Mouse (Mus musculus) limb, embryonic 11.5 days (tissue): Measurements from ENCODE around the gene Gm49661. TPM values are rescaled to one million over a fixed set of nuclear protein-coding genes. Genes with fewer than 3 reads are reported as not detected.
A peak's percentile ranks its signal among the peaks of the same experiment; 100 is the strongest.

ENCODE experiments used
- ATAC-seq: fragments of 200-750 bp; cut with Nextera tagmentation; 2 replicates; pipeline ENCODE4 v1.8.0; 2017; ENCODE audit warnings: low read depth; ENCODE audit not compliant: insufficient number of reproducible peaks, low FRiP score, low TSS enrichment
- DNase-seq: peaks from one replicate; pipeline ENCODE4 v3.0.0-alpha.2; 2015; ENCODE audit warnings: low spot score
- H3K27ac ChIP-seq: fragments of 300-500 bp; sonication (generic); replicated peaks from 2 replicates; pipeline ENCODE4 v1.5.1; 2014; ENCODE audit warnings: low read depth, mild to moderate bottlenecking, low read length
- H3K27me3 ChIP-seq: fragments of 300-500 bp; sonication (generic); 2 replicates; pipeline ENCODE4 v1.6.1; 2014; ENCODE audit warnings: mild to moderate bottlenecking, low read length, mixed read lengths; ENCODE audit not compliant: control insufficient read depth, insufficient read depth
- H3K36me3 ChIP-seq: fragments of 300-500 bp; sonication (generic); 2 replicates; pipeline ENCODE4 v1.6.1; 2014; ENCODE audit warnings: mild to moderate bottlenecking, low read length, moderate library complexity, mixed read lengths; ENCODE audit not compliant: control insufficient read depth, insufficient read depth
- H3K4me1 ChIP-seq: fragments of 300-500 bp; sonication (generic); 2 replicates; pipeline ENCODE4 v1.6.1; 2014; ENCODE audit warnings: low read length, mixed read lengths; ENCODE audit not compliant: control insufficient read depth, insufficient read depth
- H3K4me2 ChIP-seq: fragments of 300-500 bp; sonication (generic); 2 replicates; pipeline ENCODE4 v1.6.1; 2014; ENCODE audit warnings: low read depth, mild to moderate bottlenecking, moderate library complexity; ENCODE audit not compliant: severe bottlenecking
- H3K4me3 ChIP-seq: fragments of 300-500 bp; sonication (generic); 2 replicates; pipeline ENCODE4 v1.5.1; 2014; ENCODE audit warnings: low read depth, low read length
- H3K9ac ChIP-seq: fragments of 300-500 bp; sonication (generic); 2 replicates; pipeline ENCODE4 v1.6.1; 2014; ENCODE audit warnings: mild to moderate bottlenecking, low read length
- H3K9me3 ChIP-seq: fragments of 300-500 bp; sonication (generic); 2 replicates; pipeline ENCODE4 v1.6.1; 2016; ENCODE audit warnings: low read length; ENCODE audit not compliant: control insufficient read depth
- WGBS: fragments of 180-500 bp; shearing (Covaris S2); extraction: QIAGEN DNeasy Blood & Tissue Kit; methylation state at CpG from one replicate; pipeline ENCODE4 v1.1.7; 2014; 5-methylcytosine and 5-hydroxymethylcytosine counted together
- polyA plus RNA-seq: library from polyadenylated mRNA; unstranded; fragments of >200 nt; fragmentation: Nextera tagmentation; extraction: Ambion mirVana; gene quantifications from 2 replicates; pipeline ENCODE4 v1.2.1, GENCODE M21; 2014

Gm49661 gene
- polyA plus RNA-seq, 1 experiment from 2014 or later = not detected

- peaks cover 23% of the 10 kb centered on the region for H3K4me1 ChIP-seq
- peak overlapping the region; percentile 89 for H3K4me2 ChIP-seq
- peak overlapping the region; percentile 43; the same call in 1 of the 2 replicates for H3K27ac ChIP-seq
- DNase-seq (peak; percentile 95), ATAC-seq (peak; percentile 78)
- under 1% methylated on average over 41 of the region's 41 CpGs for WGBS
- H3K9me3 ChIP-seq = no peaks in the 10 kb centered on the region
- peak overlapping the region; percentile 59 for H3K4me3 ChIP-seq
- no peaks in the 10 kb centered on the region; the same call in 1 of the 2 replicates for H3K36me3 ChIP-seq
- H3K9ac ChIP-seq = peak overlapping the region; percentile 64
- H3K27me3 ChIP-seq = no peaks in the 10 kb centered on the region
These were observed 3.4 kb downstream of the Gm49661 start for GRCm38 (mm10) chr8:84965731-84966291.

DNA sequence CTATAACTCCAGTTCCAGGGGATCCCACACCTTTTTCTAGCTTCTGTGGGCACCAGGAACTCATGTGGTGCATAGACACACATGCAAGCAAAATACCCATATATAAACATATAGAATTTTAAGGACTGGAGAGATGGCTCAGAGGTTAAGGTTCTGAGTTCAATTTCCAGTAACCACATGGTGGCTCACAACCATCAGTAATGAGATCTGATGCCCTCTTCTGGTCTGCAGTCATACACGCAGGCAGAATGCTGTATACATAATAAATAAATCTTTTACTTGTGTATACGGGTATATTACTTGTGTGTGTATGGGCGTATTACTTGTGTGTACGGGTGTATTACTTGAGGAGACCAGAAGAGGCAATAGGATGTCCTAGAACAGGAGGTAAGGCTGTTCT is 5.3 kb downstream of the Gm49661 start:
- H3K36me3 ChIP-seq = no peaks in the 10 kb centered on the region; the same call in 1 of the 2 replicates
- no peak overlapping the region for H3K4me2 ChIP-seq
- H3K27me3 ChIP-seq = no peaks in the 10 kb centered on the region
- DNase-seq (no peak), ATAC-seq (no peak)
- no peak overlapping the region for H3K4me3 ChIP-seq
- H3K27ac ChIP-seq = no peak overlapping the region
- no peak overlapping the region for H3K9ac ChIP-seq
- H3K4me1 ChIP-seq = peaks cover 16% of the 10 kb centered on the region
- no peaks in the 10 kb centered on the region for H3K9me3 ChIP-seq
- 92% methylated on average over 4 of the region's 4 CpGs for whole genome bisulfite sequencing

DNA sequence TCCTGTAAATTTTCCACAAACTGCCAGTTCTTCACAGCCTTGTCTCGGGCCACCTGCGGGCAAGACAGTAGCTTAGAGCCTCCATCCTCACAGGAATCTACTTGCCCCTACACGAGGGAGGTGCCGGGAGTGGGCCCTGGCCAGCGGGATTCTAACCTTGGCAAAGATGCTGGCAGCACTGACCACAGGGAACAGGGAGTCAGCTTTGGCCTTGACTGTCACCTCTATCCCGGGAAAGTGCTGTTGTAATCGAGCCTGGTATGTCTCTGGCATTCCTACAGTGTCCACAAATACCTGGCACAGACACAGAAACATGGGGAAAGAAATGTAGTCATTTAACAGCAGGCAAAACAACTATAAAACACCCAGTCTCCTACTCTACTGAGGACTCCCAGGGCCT is 9.4 kb downstream of the Gm49661 start:
- Histone ChIP-seq H3K4me3 (no peak overlapping the region), H3K9me3 (no peaks in the 10 kb centered on the region), H3K4me1 (peaks cover under 1% of the 10 kb centered on the region), H3K36me3 (peaks cover 5% of the 10 kb centered on the region; the same call in 1 of the 2 replicates), H3K27ac (no peak overlapping the region), H3K4me2 (no peak overlapping the region), H3K9ac (no peak overlapping the region), H3K27me3 (no peaks in the 10 kb centered on the region)
- DNase-seq (no peak), ATAC-seq (no peak)
- WGBS = 91% methylated on average over 7 of the region's 7 CpGs

DNA sequence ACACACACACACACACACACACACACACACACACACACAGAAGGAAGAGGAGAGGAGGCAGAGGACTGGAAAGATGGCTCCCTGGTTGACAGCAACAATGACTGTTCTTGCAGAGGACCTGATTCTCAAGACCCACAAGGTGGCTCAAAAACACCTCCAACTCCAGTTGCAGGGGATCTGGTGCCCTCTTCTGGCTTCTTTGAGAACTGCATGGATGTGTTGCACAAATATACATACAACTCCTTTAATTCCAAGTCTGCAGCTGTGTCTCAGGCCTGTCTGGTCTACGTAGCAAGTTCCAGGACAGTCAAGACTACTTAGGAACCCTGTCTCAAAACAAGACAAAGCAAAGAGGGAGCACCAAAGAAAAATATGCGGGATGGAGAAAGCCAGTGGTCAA is 12.5 kb downstream of the Gm49661 start:
- Histone ChIP-seq H3K27ac (no peak overlapping the region), H3K9ac (no peak overlapping the region), H3K4me2 (no peak overlapping the region), H3K9me3 (no peaks in the 10 kb centered on the region), H3K4me1 (no peaks in the 10 kb centered on the region), H3K36me3 (peaks cover 5% of the 10 kb centered on the region; the same call in 1 of the 2 replicates), H3K4me3 (no peak overlapping the region), H3K27me3 (no peaks in the 10 kb centered on the region)
- ATAC-seq (no peak), DNase-seq (peak; percentile 88)
- 46% methylated on average over 2 of the region's 2 CpGs for WGBS

- ATAC-seq (no peak), DNase-seq (no peak)
- Histone ChIP-seq H3K4me2 (no peak overlapping the region), H3K4me1 (no peaks in the 10 kb centered on the region), H3K4me3 (no peak overlapping the region), H3K27ac (no peak overlapping the region), H3K27me3 (peaks cover 10% of the 10 kb centered on the region; the same call in 1 of the 2 replicates), H3K9me3 (no peaks in the 10 kb centered on the region), H3K36me3 (peaks cover 3% of the 10 kb centered on the region; the same call in 1 of the 2 replicates), H3K9ac (no peak overlapping the region)
- 8% methylated on average over 18 of the region's 18 CpGs for WGBS
These were observed 16.5 kb downstream of the Gm49661 start for GRCm38 (mm10) chr8:84952612-84953255.

DNA sequence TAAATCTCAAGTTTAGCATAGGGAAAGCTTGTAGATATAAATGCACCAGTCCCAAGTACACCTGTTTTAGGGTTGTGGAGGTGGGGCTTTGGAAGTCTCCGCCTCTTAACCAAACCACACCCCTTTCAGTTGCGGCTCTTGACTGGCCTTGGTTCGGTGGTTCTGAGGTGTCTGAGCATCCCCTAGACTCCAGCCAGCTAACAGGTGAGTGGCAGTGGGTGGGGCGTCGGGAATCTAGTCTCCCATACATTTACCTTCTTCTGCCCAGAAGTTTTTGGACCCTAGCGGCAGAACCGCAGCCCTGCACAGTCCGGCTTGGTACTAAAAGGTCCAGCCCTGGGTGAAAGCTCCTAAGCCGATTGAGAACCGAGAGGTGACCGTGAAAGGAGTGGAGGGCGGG is 19.5 kb downstream of the Gm49661 start:
- peaks cover 36% of the 10 kb centered on the region for H3K27me3 ChIP-seq
- no peaks in the 10 kb centered on the region for H3K36me3 ChIP-seq
- H3K9ac ChIP-seq = no peak overlapping the region
- no peak for ATAC-seq
- H3K4me1 ChIP-seq = peaks cover 9% of the 10 kb centered on the region
- no peak overlapping the region for H3K4me3 ChIP-seq
- H3K4me2 ChIP-seq = no peak overlapping the region
- DNase-seq = no peak
- 24% methylated on average over 12 of the region's 12 CpGs for WGBS
- no peak overlapping the region for H3K27ac ChIP-seq
- H3K9me3 ChIP-seq = no peaks in the 10 kb centered on the region

DNA sequence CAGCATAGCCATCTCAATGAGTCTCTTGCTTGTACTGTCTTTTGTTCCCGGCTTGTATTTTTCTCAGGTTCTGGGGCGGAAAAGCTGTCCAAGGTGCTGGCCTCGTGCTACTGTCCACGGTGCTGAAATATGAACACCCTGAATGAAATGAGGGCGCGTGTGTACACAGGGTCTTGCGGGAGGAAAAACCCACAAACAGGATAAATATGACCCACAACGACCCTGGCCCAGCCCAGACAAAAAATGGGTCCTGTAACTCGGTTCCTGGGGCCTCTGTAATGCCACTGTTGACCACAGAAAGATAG is 22.0 kb downstream of the Gm49661 start:
- Histone ChIP-seq H3K4me2 (no peak overlapping the region), H3K27me3 (peaks cover 49% of the 10 kb centered on the region), H3K4me3 (no peak overlapping the region), H3K4me1 (peaks cover 9% of the 10 kb centered on the region), H3K36me3 (no peaks in the 10 kb centered on the region), H3K9ac (no peak overlapping the region), H3K27ac (no peak overlapping the region), H3K9me3 (no peaks in the 10 kb centered on the region)
- DNase-seq (peak; percentile 81), ATAC-seq (no peak)
- WGBS = 15% methylated on average over 9 of the region's 9 CpGs

GRCm38 (mm10) chr8:84946528-84947240 is 22.5 kb downstream of the Gm49661 start, which contains the start of gene Rtbdn:
Gene Rtbdn (plus strand): TSS chr8:84946991.
- Histone ChIP-seq H3K9ac (no peak within 1 kb of the TSS), H3K27ac (no peak within 1 kb of the TSS), H3K4me3 (peak within 1 kb of the TSS; percentile 37), H3K9me3 (no peaks in the 10 kb centered on the region), H3K36me3 (no peaks in the 10 kb centered on the region), H3K27me3 (peaks cover 49% of the 10 kb centered on the region), H3K4me2 (peak within 1 kb of the TSS; percentile 72), H3K4me1 (peaks cover 9% of the 10 kb centered on the region)
- ATAC-seq (no peak), DNase-seq (no peak)
- 13% methylated on average over 17 of the region's 17 CpGs for WGBS
